Mouse (Mus musculus): ENCODE data around the gene Cdkn1c.

Gene Cdkn1c

DNA sequence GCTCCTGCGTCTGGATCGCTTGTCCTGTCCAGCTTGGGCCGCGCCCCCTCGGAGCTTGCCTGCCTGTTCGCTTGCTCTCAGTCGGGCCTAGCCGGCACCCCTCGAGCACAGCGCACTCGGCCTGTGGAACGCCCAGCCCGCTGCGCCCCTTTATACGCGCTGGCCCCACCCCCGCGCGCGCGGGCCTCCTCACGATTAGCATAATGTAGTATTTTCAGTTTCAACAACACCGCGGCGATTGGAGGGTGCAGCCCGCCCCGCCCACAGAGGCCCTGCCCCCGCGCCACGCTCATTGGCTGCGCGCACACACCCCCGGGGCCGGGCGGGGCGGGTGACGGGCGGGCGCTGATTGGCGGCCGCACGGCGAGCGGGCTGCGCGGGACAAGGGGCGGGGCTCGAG lies at the start of gene Cdkn1c:
Gene Cdkn1c (minus strand): TSS at position 177 of the 400 bp plus-strand sequence.
- DNase-seq (ENCODE audit: low spot score in 2 of 2) = peak; percentile 68 to 74

DNA sequence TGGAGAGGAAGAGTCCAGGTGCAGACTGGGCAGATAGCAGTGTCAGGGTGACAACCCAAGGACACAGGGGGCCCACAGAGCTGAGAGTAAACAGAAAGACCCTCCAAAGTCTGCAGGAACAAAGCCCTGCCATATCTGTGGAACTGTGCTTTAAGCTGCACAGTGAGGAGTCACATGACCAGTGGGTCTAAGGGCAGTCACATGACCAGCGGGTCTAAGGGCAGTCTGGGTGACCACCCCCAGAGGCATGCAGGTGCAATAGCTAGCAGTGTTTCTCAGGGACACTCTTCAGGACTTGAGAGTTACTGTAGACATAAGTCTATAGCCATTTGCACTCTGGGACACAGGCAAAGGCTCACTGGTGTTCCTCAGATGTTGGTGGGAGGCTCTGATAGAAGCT lies 48.7 kb upstream of the Cdkn1c start:
- no peak for DNase-seq (ENCODE audit: low spot score in 2 of 2)

DNA sequence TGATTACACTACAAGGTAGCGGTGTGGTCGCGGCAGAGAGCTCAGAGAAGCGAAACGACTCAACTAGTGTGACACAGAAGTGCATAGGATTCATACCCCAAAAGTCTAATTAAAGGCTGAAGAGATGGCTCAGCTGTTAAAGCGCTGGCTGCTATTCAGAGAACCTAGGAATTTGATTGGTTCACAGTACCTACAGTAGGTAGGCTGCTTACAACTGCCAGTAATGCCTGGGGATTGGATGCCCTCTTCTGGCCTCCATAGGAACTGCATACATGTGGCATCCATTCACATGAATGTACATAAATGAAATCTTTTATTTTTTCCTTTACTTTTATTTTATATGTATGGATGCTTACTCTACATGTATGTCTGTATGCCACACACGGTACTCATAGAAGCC lies 45.8 kb upstream of the Cdkn1c start:
- peak; percentile 50 to 53 for DNase-seq (ENCODE audit: low spot score in 2 of 2)

DNA sequence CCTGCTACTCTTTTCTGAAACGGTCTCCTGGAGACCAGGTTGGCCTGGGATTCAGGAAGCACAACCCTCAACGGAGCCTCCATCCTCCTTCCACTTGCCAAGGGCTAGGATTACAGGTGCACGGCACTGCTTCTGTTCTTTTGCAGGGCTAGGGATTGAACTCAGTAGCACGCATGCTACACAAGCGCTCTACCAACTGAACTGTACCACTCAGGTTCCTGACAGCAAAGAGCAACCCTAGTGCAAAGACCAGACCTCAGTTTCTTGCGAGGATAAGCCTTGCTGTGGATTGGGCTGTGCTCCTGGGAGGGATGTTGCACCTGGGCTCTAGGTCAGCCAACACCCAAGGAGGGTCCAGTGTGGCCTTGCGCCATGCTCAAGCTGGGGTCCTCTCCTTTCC lies 45.4 kb upstream of the Cdkn1c start:
- no peak for DNase-seq (ENCODE audit: low spot score in 2 of 2)

DNA sequence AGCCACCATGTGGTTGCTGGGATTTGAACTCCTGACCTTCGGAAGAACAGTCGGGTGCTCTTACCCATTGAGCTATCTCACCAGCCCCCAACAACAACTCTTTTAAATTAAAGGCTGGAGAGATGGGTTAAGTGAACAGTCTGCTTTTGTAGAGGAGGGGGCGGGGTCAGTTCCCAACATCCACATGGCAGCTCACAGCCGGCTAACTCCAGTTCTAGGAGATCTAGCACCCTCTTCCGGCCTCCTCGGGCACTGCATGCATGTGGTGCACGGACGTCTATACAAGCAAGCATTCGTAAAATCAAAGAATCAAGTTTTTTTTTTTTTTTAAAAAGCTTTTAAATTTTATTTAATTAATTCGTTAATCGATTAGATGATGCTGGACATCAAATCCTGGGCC lies 45.0 kb upstream of the Cdkn1c start:
- peak; percentile 74 to 80 for DNase-seq (ENCODE audit: low spot score in 2 of 2)

DNA sequence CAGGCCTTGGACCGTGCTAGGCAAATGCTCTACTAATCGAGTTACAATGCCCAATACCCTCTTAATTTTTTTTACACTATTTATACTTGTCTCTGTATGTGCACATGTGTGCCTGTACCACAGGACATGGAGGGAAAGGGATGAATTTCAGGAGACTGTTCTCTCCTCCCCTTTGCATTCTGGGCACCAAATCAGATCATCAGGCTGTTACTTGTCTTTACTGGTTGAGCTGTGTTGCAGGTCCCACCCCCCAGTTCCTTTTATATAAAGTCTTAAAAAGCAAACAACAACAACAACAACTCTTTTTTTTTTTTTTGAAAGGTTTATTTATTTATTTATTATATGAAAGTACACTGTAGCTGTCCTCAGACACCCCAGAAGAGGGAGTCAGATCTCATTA lies 44.6 kb upstream of the Cdkn1c start:
- DNase-seq (ENCODE audit: low spot score in 2 of 2) = no peak

DNA sequence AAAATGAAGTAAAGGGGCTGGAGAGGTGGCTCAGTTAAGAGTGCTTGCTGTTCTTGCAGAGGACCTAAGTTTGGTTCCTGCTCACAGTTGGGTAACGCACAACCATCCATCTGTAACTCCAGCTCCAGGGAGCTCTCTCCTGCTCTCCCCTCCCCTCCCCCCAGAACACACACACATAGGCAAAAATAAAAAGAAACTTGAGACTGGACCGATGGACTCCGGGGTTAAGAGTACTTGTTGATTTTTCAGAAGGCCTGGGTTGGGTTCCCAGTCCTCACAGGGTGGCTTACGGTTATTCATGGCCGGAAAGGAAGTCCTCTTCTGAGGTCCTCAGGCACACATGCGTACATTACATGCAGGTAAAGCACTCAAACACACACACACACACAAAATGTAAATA lies 43.1 kb upstream of the Cdkn1c start:
- no peak for DNase-seq (ENCODE audit: low spot score in 2 of 2)

DNA sequence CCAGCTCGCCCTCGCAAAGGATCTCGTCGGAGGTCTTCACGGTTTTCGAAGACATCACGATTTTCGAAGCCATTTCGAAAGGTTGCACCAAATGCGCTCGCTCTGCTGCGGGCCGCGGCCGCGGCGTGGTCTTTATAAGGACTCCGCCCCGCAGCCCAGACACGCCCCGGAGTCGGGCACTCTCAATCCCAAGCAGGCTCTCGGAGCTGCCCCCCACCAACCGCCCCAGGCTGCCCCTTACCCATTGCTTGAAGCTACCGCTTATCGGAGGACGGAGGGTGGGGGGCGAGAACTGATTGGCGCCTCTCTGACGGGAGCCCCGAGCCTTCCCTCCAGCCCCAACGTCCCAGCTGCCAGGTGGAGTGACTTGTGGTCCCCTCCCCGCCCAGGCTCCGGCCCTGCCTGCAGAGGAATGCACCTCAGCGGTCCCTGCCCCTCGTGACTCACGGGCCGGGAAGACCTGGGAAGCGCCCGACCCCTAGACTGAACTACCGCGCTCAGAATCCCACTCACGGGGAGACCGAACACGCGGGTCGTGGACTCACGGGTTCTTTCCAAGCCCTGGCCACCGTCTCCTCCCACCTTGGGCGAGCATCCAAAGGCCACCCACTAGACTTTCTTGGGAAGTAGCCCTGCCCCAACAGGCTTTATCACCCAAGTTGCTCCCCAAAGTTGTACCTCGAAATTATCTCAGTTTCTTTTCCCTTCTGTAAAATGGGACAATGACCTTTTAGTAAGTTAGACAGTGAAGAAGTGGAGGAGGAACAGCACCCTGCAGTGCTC lies 41.8 kb upstream of the Cdkn1c start, which contains the start of gene Phlda2:
Gene Phlda2 (minus strand): TSS at position 733 of the 783 bp plus-strand sequence.
- no peak for DNase-seq (ENCODE audit: low spot score in 2 of 2)

DNA sequence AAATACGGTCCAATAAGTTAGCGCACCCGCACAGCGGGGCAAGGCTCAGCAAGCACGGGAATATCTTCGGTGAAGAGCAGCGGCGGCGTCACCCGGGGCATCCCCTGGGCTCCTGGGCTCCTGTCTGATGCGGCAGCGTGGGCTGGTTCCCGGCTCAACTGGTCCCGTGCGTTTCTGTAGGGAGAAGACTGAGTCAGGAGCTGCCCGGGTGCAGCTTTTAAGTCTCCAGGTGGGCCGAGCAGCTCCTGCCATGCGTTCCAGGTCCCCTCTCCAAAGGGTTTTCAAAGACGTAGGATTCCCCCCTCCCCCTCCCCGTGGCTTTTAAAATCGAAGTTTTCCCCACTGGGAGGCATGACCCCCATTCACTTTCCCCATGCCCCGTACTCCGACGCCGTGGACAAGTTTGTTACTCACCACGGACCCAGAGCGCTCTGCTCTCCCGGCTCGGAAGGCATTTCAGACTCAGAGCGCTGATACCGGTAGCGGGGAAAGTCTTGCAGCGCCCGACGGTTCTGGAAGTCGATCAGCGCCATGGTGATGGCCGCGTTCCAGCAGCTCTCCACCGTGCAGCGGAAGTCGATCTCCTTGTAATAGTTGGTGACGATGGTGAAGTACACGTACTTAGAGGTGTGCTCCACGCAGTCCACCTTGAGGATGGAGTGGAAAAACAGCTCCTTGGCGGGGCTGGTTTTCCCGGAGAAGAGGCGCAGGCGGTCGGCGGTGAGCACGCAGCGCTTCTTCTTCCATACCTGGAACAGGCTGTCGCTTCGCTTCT lies 41.0 kb upstream of the Cdkn1c start:
- peak; percentile 17 to 46 for DNase-seq (ENCODE audit: low spot score in 2 of 2)

DNA sequence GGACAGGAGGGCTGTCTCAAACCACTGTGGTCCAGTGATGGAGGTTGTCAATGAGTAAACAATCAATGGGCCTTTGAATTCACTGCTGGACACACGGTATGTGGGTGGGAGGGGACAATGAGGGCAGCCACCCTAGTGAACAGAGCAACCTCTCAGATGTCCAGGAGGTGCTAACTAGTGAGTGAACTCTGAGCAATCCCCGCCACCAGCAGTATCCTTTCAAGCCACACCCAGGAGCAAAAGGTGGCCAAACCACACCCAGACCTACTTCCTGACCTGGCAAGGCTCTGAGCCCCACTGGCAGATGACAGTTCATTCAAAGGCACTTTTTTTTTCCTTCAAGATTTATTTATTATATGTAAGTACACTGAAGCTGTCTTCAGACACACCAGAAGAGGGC lies 40.1 kb upstream of the Cdkn1c start:
- DNase-seq (ENCODE audit: low spot score in 2 of 2) = no peak

DNA sequence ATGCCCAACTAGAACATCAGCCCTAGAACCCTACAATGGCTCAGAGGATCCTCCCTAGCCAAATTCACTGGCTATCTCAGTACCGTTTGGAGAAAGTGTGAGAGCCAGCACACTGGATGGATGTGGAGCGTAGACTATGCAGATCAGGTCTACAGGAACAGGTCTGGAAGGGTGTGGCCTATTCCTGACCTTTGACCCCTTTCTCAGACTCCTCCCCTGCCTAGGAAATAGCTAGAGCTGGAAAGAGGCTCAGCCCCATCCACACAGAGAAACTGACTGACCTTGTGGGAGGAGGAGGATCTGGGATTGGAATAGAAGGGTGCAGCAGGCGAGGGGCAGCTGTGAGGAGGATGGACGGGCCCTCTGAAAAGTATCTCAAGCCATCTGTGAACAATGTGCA lies 37.7 kb upstream of the Cdkn1c start:
- no peak for DNase-seq (ENCODE audit: low spot score in 2 of 2)

DNA sequence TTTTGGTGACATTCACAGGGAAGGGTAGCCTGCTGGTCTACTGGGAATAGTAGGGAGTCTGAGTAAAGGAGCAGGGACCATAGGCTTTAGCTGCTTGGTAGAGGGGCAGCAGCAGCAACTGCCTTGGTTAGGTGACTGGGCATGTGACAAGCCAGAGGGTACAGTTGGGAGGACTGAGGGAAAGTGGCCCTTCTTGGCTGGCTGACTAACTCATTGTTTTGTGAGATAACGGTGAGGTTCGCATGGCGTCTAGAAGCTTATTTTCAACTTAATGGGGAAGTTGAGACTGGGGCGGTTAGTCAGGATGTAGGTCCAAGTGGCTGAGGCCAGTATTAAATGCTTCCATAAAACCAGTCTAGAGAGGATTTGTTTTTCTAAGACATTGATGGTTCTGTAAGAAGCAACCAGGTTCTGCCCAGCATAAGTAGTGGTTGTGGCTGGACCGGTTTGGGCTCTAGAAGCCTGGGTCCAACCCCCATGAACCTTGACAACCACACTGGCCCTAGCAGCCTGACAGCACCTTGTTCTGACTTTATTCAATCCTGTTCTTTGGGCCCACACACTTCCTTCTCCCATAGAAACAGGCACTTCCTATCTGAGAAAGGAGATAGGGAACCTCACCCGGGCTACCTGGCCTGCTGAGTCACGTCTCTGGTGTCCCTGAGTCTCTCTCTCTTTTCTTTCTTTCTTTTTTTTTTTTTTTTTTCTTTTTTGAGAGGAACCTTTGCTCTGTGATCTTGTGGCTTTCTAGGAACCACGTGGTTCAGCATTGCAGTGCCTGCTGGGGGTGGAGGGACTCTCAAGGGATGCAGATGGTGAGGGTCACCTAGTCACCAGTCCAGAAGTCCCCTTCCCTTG lies 34.5 kb upstream of the Cdkn1c start:
- DNase-seq (ENCODE audit: low spot score in 2 of 2) = no peak

DNA sequence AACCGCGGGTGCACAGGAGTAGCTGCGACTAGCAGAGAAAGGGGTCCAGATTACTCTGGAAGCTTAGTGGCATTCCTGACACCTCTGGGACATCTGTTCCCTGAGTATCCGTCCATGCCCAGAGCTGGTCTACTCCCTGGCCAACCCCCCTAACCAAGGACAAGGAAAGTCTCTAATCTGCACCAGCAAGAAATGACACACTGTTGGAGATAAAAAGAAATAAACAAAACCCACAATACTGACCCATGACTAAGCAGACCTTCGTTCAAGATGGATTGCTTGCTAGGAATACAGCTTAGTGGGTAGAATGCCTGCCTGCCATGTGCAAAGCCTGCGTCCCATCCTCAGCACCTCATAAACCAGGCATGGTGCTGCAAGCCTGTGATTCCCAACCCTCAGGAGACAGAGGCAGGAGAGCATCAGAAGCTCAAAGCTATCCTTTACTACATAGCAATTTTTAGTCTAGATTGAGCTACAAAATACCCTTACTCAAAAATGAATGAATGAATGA lies 32.8 kb upstream of the Cdkn1c start:
- DNase-seq (ENCODE audit: low spot score in 2 of 2) = no peak

DNA sequence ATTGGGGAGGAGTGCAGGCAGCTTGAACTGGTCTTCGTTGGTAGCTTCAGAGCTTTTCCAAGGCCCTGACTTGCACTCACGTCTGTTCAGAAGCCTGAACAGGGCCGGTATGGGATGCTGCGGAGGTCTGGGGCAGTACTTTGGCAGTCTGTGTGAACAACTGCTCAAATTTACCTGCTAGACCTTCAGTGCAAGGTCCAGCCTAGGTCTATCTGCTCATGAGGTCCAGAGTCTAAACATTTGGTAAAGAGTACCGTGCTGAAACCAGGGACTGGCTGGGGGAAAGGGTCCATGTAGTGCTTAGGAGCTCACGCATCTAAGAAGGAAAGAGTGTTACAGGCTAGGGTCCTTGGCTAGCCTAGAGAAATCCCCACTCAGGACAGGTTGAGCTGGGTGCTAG lies 28.9 kb upstream of the Cdkn1c start:
- no peak for DNase-seq (ENCODE audit: low spot score in 2 of 2)

DNA sequence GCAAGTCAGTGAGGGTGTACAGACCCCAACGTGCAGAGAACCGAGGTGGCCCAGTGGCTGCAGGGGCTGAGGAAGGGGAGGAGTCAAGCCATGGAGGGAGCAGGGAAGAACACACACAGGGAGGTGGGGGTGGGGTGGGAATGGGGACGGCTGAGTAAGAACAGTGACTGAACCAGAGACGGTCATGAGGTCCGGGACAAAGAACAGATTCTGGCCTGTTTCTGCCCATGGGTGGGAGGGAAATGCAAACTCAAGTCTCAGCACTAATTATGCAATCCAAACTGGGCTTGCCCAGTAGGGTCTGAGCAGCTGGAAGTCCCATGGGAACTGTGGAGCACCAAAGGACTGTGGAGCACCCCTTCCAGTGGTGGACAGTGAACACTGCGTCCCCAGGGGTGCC lies 21.7 kb upstream of the Cdkn1c start:
- DNase-seq (ENCODE audit: low spot score in 2 of 2) = no peak

DNA sequence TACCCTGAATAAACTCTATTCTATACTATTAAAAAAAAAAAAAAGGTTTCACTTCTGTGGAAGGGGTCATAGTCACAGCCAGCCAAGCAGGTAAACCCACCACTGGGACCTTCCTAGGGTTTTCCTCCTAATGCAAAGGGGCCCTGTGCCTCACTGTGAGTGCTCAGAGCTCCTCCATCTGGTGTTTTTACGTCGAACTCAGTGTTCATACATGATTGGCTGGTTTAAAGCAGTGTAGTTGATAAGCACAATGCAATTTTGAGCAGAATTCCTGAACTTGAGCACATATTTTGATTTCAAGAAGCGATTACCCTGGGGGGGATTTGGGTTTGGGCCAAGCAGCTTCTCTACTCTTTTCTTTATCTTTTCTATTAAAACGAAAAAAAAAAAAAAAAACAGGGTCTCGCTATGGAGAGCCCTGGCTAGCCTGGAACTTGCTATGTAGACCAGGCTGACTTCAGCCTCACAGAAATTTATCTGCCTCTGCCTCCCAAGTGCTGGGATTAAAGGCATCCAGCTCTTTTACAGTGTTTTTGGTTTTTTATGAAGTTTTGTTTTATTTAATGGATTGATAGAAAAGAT lies 21.0 kb upstream of the Cdkn1c start:
- no peak for DNase-seq (ENCODE audit: low spot score in 2 of 2)

DNA sequence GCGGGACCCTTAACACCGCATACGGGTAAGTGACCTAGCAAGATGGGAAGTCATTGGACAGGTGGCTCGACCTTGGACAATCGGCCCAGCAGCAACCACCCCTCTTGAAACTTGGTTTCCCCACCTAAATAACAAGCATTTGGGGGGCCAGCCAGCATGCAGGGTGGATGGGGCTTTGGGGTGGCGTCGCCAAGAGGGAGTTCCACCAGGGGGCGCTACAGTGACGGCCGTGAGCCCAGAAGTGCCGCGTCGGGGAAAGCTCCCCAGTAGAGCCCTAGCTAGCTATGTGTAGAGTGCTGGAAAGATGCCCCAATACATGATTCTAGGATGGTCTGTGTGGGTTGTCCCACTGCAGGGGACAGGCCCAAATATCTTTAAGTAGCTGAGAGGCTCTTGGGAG lies 19.6 kb upstream of the Cdkn1c start:
- peak in 1 of 2 experiments; percentile 49 for DNase-seq (ENCODE audit: low spot score in 2 of 2)

DNA sequence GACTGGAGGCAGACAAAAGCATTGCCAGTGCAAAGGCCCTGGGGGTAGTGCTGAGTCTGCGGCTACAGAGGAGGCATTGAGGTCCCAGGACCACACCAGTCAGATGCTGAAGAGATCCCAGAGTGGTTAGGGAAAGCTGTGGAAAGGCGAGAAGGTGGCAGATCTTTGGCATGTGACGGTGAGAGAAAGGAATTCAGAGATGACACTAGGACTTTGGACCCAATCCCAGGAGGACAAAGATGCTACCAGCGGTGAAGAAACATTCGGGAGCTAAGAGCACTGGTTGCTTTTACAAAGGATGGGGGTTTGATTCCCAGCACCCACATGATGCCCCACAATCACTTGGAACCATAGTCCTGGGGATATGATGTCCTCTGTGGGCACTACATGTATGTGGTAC lies 16.9 kb upstream of the Cdkn1c start:
- DNase-seq (ENCODE audit: low spot score in 2 of 2) = no peak

DNA sequence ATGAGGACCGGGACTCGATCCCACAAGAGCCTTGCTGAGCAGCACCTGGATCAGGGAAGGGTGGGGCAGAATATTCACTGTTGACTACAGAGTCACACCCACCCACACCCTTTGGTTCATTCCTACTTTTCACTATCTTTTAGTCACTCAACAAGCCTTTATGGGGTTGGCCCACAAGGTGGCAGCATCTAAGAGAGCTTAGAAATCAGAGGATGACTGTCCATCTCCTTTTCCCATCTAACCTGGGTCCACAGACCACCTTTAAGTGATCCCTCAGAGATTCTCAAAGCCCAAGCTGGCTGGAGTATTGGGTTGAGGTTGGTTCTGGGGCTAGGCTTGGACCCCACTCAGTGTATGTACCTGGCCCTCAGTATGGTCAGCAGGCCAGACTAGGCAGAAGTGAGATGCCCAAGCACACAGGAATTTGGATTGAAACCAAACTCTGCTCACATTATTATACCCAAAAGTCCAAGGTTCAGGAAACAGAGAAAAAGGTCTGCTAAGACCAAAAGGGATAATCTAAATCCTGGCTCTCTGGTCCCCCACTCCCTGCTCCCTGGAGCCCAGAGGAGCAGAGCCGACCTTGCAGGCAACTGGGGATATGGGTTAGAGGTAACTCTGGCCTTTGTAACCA lies 16.0 kb upstream of the Cdkn1c start:
- no peak for DNase-seq (ENCODE audit: low spot score in 2 of 2)

DNA sequence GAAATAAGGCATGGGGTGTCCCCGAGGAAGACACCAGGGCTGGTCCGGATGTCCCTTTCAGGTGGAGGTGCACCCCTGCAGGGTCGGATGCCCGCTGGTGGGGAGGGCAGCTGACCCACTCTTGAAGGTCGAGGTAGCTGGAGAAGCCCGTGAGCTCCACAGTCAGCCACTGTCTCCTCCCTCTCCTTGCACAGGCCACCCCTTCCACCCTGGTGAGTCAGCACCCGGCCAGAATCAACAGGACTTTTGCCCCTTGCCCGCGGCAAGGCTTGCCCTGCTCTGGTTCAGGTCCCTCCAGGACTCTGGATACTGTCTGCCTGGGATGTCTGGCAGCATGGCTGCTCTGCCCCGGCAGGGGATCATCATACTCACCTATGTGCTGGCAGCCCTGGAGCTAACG lies 15.0 kb upstream of the Cdkn1c start:
- no peak for DNase-seq (ENCODE audit: low spot score in 2 of 2)

DNA sequence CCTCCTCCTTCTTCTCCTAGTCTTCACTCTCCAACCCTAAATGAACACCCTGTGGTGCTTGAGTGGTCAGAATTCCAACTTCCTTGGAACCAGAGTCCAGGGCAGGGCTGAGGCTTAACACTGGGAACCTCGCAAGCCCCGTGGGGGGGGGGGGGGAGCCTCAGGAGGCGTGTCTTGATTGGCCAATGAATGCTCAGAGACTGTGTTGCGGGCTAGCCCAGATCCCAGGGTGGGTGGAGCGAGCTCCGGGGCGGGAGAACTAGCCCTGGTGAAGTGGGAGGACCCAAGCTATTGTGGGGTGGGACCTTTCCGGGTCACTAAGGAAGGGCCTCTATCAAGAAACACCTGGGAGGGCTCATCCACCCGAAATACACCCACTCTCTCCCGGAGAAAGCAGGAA lies 14.0 kb upstream of the Cdkn1c start:
- no peak for DNase-seq (ENCODE audit: low spot score in 2 of 2)
